Mouse (Mus musculus) myocyte (in vitro differentiated cells): ENCODE results near the gene Cdh3. TPM values are rescaled to one million over a fixed set of nuclear protein-coding genes. Genes with fewer than 3 reads are reported as not detected.

Experiments
- H3K27me3 ChIP-seq: one replicate; pipeline ENCODE4 v1.6.1; 2011; ENCODE audit not compliant: control insufficient read depth, insufficient read depth, insufficient read length
- H3K36me3 ChIP-seq: one replicate; pipeline ENCODE4 v1.6.1; 2011; ENCODE audit not compliant: control insufficient read depth, insufficient read depth
- H3K4me2 ChIP-seq: one replicate; pipeline ENCODE4 v1.6.1; 2011; ENCODE audit warnings: low read depth, control low read depth
- H3K4me3 ChIP-seq: one replicate; pipeline ENCODE4 v1.5.1; 2011; ENCODE audit warnings: mild to moderate bottlenecking, control low read depth, moderate library complexity
- H3K79me2 ChIP-seq: one replicate; pipeline ENCODE4 v1.6.1; 2011; ENCODE audit not compliant: control insufficient read depth, insufficient read depth
- H3ac ChIP-seq: one replicate; pipeline ENCODE4 v1.6.1; 2011; ENCODE audit not compliant: control insufficient read depth, insufficient read length
- CEBPB ChIP-seq: IDR thresholded peaks from 2 replicates; pipeline ENCODE4 v1.6.1; 2011; ENCODE audit warnings: mild to moderate bottlenecking, moderate library complexity; ENCODE audit not compliant: poor library complexity, insufficient read depth, severe bottlenecking
- E2F4 ChIP-seq: IDR thresholded peaks from one replicate; pipeline ENCODE4 v1.6.1; 2011; ENCODE audit warnings: mild to moderate bottlenecking, control low read depth, moderate library complexity; ENCODE audit not compliant: insufficient read depth
- MAX ChIP-seq: IDR thresholded peaks from one replicate; pipeline ENCODE4 v1.6.1; 2011; ENCODE audit warnings: low read depth, mild to moderate bottlenecking, control low read depth
- MYOD1 ChIP-seq, 3 experiments: IDR thresholded peaks; one replicate each; pipeline ENCODE4 v1.6.1; 2011; ENCODE audit warnings: control low read depth in 2 of 3, low read depth in 2 of 3, mild to moderate bottlenecking in 2 of 3, moderate library complexity in 1 of 3; ENCODE audit not compliant: insufficient read length in 2 of 3, control insufficient read depth in 1 of 3
- MYOG ChIP-seq, 3 experiments: IDR thresholded peaks; one replicate each; pipeline ENCODE4 v1.6.1; 2011; ENCODE audit warnings: control low read depth in 2 of 3, low read depth in 2 of 3, mild to moderate bottlenecking in 2 of 3; ENCODE audit not compliant: insufficient read length in 2 of 3, control insufficient read depth in 1 of 3, insufficient read depth in 1 of 3
- POLR2A ChIP-seq: IDR thresholded peaks from one replicate; pipeline ENCODE4 v1.6.1; 2011; ENCODE audit warnings: low read depth, mild to moderate bottlenecking, control low read depth, moderate library complexity; ENCODE audit not compliant: insufficient read length
- POLR2AphosphoS2 ChIP-seq: IDR thresholded peaks from one replicate; pipeline ENCODE4 v1.6.1; 2011; ENCODE audit warnings: low read depth, control low read depth; ENCODE audit not compliant: insufficient read length
- REST ChIP-seq: IDR thresholded peaks from one replicate; pipeline ENCODE4 v1.6.1; 2011; ENCODE audit warnings: mild to moderate bottlenecking, control low read depth, moderate library complexity; ENCODE audit not compliant: insufficient read depth, insufficient read length
- SRF ChIP-seq: IDR thresholded peaks from one replicate; pipeline ENCODE4 v1.6.1; 2011; ENCODE audit warnings: low read depth; ENCODE audit not compliant: control insufficient read depth, insufficient read length
- TCF12 ChIP-seq: IDR thresholded peaks from one replicate; pipeline ENCODE4 v1.6.1; 2011; ENCODE audit warnings: mild to moderate bottlenecking, control low read depth; ENCODE audit not compliant: poor library complexity, insufficient read depth, severe bottlenecking
- TCF3 ChIP-seq: IDR thresholded peaks from one replicate; pipeline ENCODE4 v1.6.1; 2011; ENCODE audit warnings: low read depth, control low read depth; ENCODE audit not compliant: insufficient read length
- USF1 ChIP-seq: IDR thresholded peaks from one replicate; pipeline ENCODE4 v1.6.1; 2011; ENCODE audit warnings: low read depth, mild to moderate bottlenecking, control low read depth, moderate library complexity
- polyA plus RNA-seq: library from polyadenylated mRNA; unstranded; fragments of >200 nt; fragmentation: generic; extraction: Trizol; gene quantifications from one replicate; pipeline ENCODE4 v1.2.1, GENCODE M21; 2012; ENCODE audit warnings: missing spikeins

Gene Cdh3
- polyA plus RNA-seq, 1 experiment: 0.17 TPM

DNA sequence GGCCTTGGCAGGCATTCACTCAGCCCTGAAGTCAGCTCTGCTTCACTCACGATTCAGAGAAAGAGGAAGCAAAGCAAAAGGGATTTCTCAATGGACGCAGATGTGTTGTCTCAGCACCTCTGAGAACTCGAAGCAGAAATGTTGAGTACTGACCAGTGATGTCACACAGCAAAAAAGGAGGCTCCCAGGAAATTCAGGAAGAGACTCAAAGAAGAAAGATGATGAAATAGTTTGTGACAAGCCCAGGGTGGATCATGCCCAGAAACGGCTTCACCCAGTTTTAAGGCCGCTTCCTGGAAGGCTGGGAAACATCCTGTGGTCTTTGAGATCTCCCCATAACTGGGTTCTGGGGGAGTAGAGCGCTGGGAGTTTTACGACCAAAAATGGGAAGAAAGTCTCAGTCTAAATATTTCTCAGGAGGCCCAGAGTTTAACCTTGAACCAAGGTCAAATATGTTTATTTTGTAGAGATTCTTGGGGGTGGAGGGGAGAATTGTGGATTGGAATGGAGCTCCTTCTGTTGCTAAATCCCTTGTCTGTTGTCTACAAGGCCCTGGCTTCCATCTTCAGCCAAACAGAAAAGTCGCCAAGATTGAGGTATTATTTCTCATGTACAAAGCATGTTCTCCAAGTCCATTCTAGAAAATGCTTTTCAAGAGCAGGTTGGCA, 10.5 kb upstream of the Cdh3 start, which contains the start of gene 6030452D12Rik:
TSS of gene 6030452D12Rik (plus strand) at position 505 of the 668 bp plus-strand sequence.
- no peak within 1 kb of the TSS for H3K4me3 ChIP-seq
- no peak within 1 kb of the TSS for H3ac ChIP-seq
- TF ChIP-seq POLR2AphosphoS2: no peak
- TF ChIP-seq CEBPB: 0 out of 2 replicates have a peak, but pooled peaks have one; percentile 34
- no peaks in the 10 kb centered on the region for H3K36me3 ChIP-seq
- no peak within 1 kb of the TSS for H3K4me2 ChIP-seq
- H3K27me3 ChIP-seq: no peaks in the 10 kb centered on the region
- no peaks in the 10 kb centered on the region for H3K79me2 ChIP-seq

DNA sequence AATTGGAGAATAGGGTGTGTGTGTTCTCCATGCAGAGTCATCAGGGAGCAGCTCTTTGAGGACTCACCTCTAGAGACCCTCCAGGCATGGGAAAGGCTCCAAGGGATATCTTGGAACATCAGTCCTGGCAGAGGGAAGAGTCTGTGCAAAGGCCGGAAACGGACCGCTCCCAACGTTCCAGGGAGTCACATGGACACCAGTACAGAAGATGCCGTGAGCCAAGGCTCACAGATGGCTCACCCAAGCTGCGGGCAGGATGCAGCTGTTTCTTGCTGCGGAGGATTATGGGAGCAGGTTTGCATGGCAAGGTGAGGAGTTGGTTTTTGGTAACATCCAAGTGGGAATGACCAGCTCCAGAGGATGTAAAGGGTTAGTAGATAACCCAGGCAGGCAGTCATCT, 6.5 kb upstream of the Cdh3 start:
- Histone ChIP-seq H3K79me2 (no peaks in the 10 kb centered on the region), H3K27me3 (no peaks in the 10 kb centered on the region), H3K4me2 (no peak overlapping the region), H3ac (no peak overlapping the region), H3K36me3 (no peaks in the 10 kb centered on the region), H3K4me3 (no peak overlapping the region)
- TF ChIP-seq CEBPB (no peak), MYOG (IDR thresholded peaks at IDR 0.05; ENCODE audit: control insufficient read depth in 1 of 3, insufficient read depth in 1 of 3, insufficient read length in 2 of 3, low read depth in 2 of 3) (peak in 1 of 3 experiments; percentile 32), MYOD1 (IDR thresholded peaks at IDR 0.05; ENCODE audit: control insufficient read depth in 1 of 3, insufficient read length in 2 of 3, low read depth in 2 of 3) (peak in 1 of 3 experiments; percentile 13)

DNA sequence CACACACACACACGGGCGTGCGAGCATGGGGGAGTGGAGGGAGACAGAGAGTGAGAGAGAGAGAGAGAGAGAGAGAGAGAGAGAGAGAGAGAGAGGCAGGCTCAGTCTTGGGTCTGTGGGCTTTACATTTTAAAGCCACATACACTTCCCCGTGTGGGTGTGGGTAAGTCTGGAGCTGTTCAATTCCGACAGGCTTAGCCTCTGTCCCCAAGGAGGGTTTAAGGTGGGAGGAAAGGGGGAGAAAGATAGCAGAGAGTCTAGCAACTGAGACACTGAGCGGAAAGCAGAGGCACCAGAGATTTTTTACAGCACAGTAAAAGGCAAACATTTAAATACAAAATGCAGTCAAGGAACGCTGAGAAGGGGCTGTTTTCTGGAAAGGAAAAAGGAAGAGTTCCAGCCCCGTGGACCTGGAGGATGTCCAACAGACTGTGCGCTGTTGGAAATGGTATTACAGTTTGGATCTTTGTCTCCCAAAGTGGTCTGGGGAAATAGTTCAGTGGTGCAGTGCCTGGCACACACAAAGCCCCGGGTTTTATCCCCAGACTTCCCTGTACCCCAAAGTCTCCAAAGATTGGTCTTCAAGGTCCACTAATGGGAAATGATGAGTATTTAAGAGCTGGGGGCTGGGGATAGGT, 5.2 kb upstream of the Cdh3 start:
- no peak overlapping the region for H3ac ChIP-seq
- TF ChIP-seq CEBPB: no peak
- no peak for TF ChIP-seq MYOG (IDR thresholded peaks at IDR 0.05; ENCODE audit: control insufficient read depth in 1 of 3, insufficient read depth in 1 of 3, insufficient read length in 2 of 3, low read depth in 2 of 3)
- TF ChIP-seq MAX: no peak
- TF ChIP-seq SRF: no peak
- no peak for TF ChIP-seq USF1
- TF ChIP-seq TCF3: no peak
- no peak for TF ChIP-seq MYOD1 (IDR thresholded peaks at IDR 0.05; ENCODE audit: control insufficient read depth in 1 of 3, insufficient read length in 2 of 3, low read depth in 2 of 3)
- no peak for TF ChIP-seq E2F4
- no peak for TF ChIP-seq TCF12
- no peak for TF ChIP-seq REST
- no peak for TF ChIP-seq POLR2A
- no peak for TF ChIP-seq POLR2AphosphoS2

DNA sequence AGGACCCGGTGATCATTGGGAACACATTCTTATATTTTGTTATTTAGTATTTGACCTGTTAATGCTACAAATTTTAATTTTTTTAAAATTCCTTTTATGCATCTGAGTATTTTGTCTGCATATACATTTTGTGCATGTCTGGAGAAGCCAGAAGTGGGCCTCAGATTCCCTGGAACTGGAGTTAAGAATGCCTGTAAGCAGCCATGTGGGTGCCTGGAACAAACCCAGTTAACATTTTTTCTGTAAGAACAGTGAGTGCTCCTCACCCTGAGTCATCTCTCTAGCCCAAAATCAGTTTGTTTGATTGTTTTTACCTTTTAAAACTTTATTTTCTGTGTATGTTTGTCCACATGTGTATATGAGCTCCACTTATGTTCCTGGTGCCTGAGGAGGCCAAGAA, 4.6 kb upstream of the Cdh3 start:
- Histone ChIP-seq H3K36me3 (no peaks in the 10 kb centered on the region), H3K79me2 (no peaks in the 10 kb centered on the region), H3K27me3 (no peaks in the 10 kb centered on the region), H3K4me2 (no peak overlapping the region), H3ac (no peak overlapping the region), H3K4me3 (no peak overlapping the region)
- TF ChIP-seq REST (no peak), MYOG (IDR thresholded peaks at IDR 0.05; ENCODE audit: control insufficient read depth in 1 of 3, insufficient read depth in 1 of 3, insufficient read length in 2 of 3, low read depth in 2 of 3) (no peak), MYOD1 (IDR thresholded peaks at IDR 0.05; ENCODE audit: control insufficient read depth in 1 of 3, insufficient read length in 2 of 3, low read depth in 2 of 3) (no peak), USF1 (no peak), E2F4 (no peak), POLR2A (no peak), CEBPB (no peak), MAX (no peak), POLR2AphosphoS2 (no peak), TCF3 (no peak), TCF12 (no peak), SRF (no peak)

More for the DNA sequence above, 5.2 kb upstream of the Cdh3 start:
- Histone ChIP-seq H3K27me3 (no peaks in the 10 kb centered on the region), H3K4me3 (no peak overlapping the region), H3K36me3 (no peaks in the 10 kb centered on the region), H3K4me2 (no peak overlapping the region), H3K79me2 (no peaks in the 10 kb centered on the region)

DNA sequence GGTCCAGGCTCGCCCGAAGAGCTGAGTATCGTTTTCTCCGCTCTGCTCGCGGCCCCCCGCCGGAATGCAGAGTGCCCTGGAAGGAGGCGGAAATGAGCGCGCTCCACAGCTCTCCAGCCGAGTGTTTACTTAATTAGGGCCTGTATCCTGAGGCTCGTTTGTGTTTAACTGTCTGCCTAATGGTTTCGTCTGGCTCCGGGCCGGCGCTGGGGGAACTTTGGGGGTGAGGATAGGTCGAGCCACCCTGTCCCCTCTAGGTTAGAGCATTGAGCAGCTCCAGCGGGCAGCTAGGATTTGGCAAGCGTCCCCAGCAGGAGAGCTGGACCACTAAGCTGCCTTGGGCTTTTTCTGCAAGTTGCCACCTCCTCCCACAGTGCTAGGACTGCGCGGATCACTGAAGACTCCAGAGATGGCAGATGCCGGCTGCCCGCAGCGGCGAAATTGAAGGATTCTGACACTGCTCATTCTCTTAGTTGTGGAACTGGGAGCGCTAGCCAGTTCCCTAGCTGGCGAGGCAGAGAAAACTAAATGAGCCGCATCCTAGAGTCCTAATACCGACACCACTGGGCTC, 2.8 kb upstream of the Cdh3 start:
- Histone ChIP-seq H3ac (no peak overlapping the region), H3K4me3 (no peak overlapping the region), H3K4me2 (no peak overlapping the region), H3K79me2 (no peaks in the 10 kb centered on the region), H3K36me3 (no peaks in the 10 kb centered on the region), H3K27me3 (no peaks in the 10 kb centered on the region)
- TF ChIP-seq TCF3 (no peak), POLR2AphosphoS2 (no peak), E2F4 (no peak), REST (no peak), MAX (no peak), MYOD1 (IDR thresholded peaks at IDR 0.05; ENCODE audit: control insufficient read depth in 1 of 3, insufficient read length in 2 of 3, low read depth in 2 of 3) (no peak), CEBPB (no peak), USF1 (no peak), TCF12 (no peak), POLR2A (no peak), SRF (no peak)
